Mouse (Mus musculus) CH12.LX (cell line): ENCODE measurements around the gene 1700016C15Rik. TPM values are rescaled to one million over a fixed set of nuclear protein-coding genes. Genes with fewer than 3 reads are reported as not detected.

Experiments
- DNase-seq: peaks from one replicate; pipeline ENCODE4 v3.0.0-alpha.2; 2013; ENCODE audit errors: extremely low read depth
- H3K27ac ChIP-seq: 2 replicates; pipeline ENCODE4 v1.5.1; 2012; ENCODE audit warnings: low read depth, mild to moderate bottlenecking, control low read depth, moderate library complexity; ENCODE audit not compliant: insufficient read depth
- H3K27me3 ChIP-seq: replicated peaks from 2 replicates; pipeline ENCODE3; 2012; ENCODE audit warnings: inconsistent platforms
- H3K36me3 ChIP-seq, 2 experiments: replicated peaks in 1 of 2; 2 replicates each; pipeline versions ENCODE3 to v1.6.1; 2012; ENCODE audit warnings: inconsistent platforms in 1 of 2, low read length in 1 of 2, mild to moderate bottlenecking in 1 of 2, mixed read lengths in 1 of 2, moderate library complexity in 1 of 2; ENCODE audit not compliant: control insufficient read depth in 1 of 2, insufficient read depth in 1 of 2
- H3K4me1 ChIP-seq, 2 experiments: 2 replicates each; pipeline ENCODE4 v1.6.1; 2012; ENCODE audit warnings: inconsistent platforms in 1 of 2, moderate library complexity in 1 of 2; ENCODE audit not compliant: insufficient read depth in 2 of 2, control insufficient read depth in 1 of 2
- H3K4me2 ChIP-seq: 2 replicates; pipeline ENCODE4 v1.6.1; 2012; ENCODE audit warnings: low read depth, mild to moderate bottlenecking, control low read depth; ENCODE audit not compliant: poor library complexity, insufficient read depth, severe bottlenecking
- H3K4me3 ChIP-seq, 3 experiments: fragments of 150-350 bp in 1 of 3; sonication (generic) in 1 of 3; replicated peaks in 1 of 3; 2 replicates each; pipeline versions ENCODE3 to v1.5.1; 2011 to 2012; ENCODE audit warnings: low read depth in 2 of 3, low read length in 2 of 3, mild to moderate bottlenecking in 2 of 3, moderate library complexity in 2 of 3, control low read depth in 1 of 3, improper control_type of control experiment in 1 of 3, inconsistent platforms in 1 of 3, mixed read lengths in 1 of 3; ENCODE audit not compliant: poor library complexity in 1 of 3
- H3K79me2 ChIP-seq: replicated peaks from 2 replicates; pipeline ENCODE4 v1.6.1; 2012; ENCODE audit warnings: mild to moderate bottlenecking, moderate library complexity; ENCODE audit not compliant: control insufficient read depth, poor library complexity, insufficient read depth, severe bottlenecking; ENCODE audit errors: extremely low read depth
- H3K9ac ChIP-seq: 2 replicates; pipeline ENCODE4 v1.6.1; 2012; ENCODE audit warnings: low read depth, mild to moderate bottlenecking, control low read depth, moderate library complexity; ENCODE audit not compliant: insufficient read depth
- H3K9me3 ChIP-seq: replicated peaks from 2 replicates; pipeline ENCODE3; 2012; ENCODE audit warnings: low read length, inconsistent platforms, mixed read lengths
- BHLHE40 ChIP-seq: IDR thresholded peaks from 2 replicates; pipeline ENCODE4 v1.6.1; 2011; ENCODE audit warnings: mild to moderate bottlenecking, low read depth, low read length, improper control_type of control experiment
- CHD1 ChIP-seq: IDR thresholded peaks from 2 replicates; pipeline ENCODE4 v1.6.1; 2012; ENCODE audit warnings: low read depth, low read length, improper control_type of control experiment, inconsistent platforms
- CHD2 ChIP-seq: IDR thresholded peaks from 2 replicates; pipeline ENCODE4 v1.6.1; 2011; ENCODE audit warnings: low read length, improper control_type of control experiment
- E2F4 ChIP-seq: IDR thresholded peaks from 2 replicates; pipeline ENCODE4 v1.6.1; 2011; ENCODE audit warnings: low read depth, low read length, improper control_type of control experiment; ENCODE audit not compliant: insufficient replicate concordance
- ELF1 ChIP-seq: IDR thresholded peaks from 2 replicates; pipeline ENCODE4 v1.6.1; 2014; ENCODE audit warnings: low read depth, mild to moderate bottlenecking, inconsistent platforms, low read length, improper control_type of control experiment
- IRF4 ChIP-seq: IDR thresholded peaks from 2 replicates; pipeline ENCODE4 v1.6.1; 2014; ENCODE audit warnings: low read depth, mild to moderate bottlenecking, inconsistent platforms, low read length, improper control_type of control experiment
- KAT2A ChIP-seq: IDR thresholded peaks from 2 replicates; pipeline ENCODE4 v1.6.1; 2012; ENCODE audit warnings: low read length, improper control_type of control experiment, inconsistent platforms; ENCODE audit not compliant: insufficient replicate concordance
- MAFK ChIP-seq: IDR thresholded peaks from 2 replicates; pipeline ENCODE4 v1.6.1; 2011; ENCODE audit warnings: low read length, improper control_type of control experiment; ENCODE audit not compliant: insufficient replicate concordance
- MYC ChIP-seq: IDR thresholded peaks from 2 replicates; pipeline ENCODE4 v1.6.1; 2011; ENCODE audit warnings: low read depth, mild to moderate bottlenecking, improper control_type of control experiment, low read length
- NRF1 ChIP-seq: IDR thresholded peaks from 2 replicates; pipeline ENCODE4 v1.6.1; 2014; ENCODE audit warnings: low read depth, mild to moderate bottlenecking, inconsistent platforms, low read length, improper control_type of control experiment, moderate library complexity
- POLR2AphosphoS2 ChIP-seq: IDR thresholded peaks from 2 replicates; pipeline ENCODE4 v1.6.1; 2011; ENCODE audit warnings: low read depth, low read length, improper control_type of control experiment
- RCOR1 ChIP-seq: conservative IDR thresholded peaks from 2 replicates; pipeline ENCODE4 v1.6.1; 2012; ENCODE audit warnings: low read depth, mild to moderate bottlenecking, inconsistent platforms, low read length, improper control_type of control experiment
- SMC3 ChIP-seq: IDR thresholded peaks from 2 replicates; pipeline ENCODE4 v1.6.1; 2011; ENCODE audit warnings: low read depth, low read length, improper control_type of control experiment
- UBTF ChIP-seq: IDR thresholded peaks from 2 replicates; pipeline ENCODE4 v1.6.1; 2012; ENCODE audit warnings: low read depth, mild to moderate bottlenecking, inconsistent platforms, low read length, improper control_type of control experiment, moderate library complexity
- ZMIZ1 ChIP-seq: IDR thresholded peaks from 2 replicates; pipeline ENCODE4 v1.6.1; 2012; ENCODE audit warnings: low read depth, mild to moderate bottlenecking, inconsistent platforms, low read length, improper control_type of control experiment
- dilution Hi-C: fragments of 300-500 bp; cut with MboI; formaldehyde crosslinking; loops from 2 replicates; pipeline ENCODE4 v1.14.3; 2020; ENCODE audit warnings: low sequenced_read_pairs; ENCODE audit not compliant: extremely low pct_unique_long_range_greater_than_20kb, extremely low pct_ligation_motif_present
- in situ Hi-C: fragments of 300-500 bp; cut with MboI; formaldehyde crosslinking; loops from 3 replicates; pipeline ENCODE4 v1.14.3; 2019; ENCODE audit warnings: low sequenced_read_pairs, low pct_ligation_motif_present, low pct_unique_long_range_greater_than_20kb, mixed read lengths
- polyA plus RNA-seq: library from polyadenylated mRNA; unstranded; fragments of >175 nt; gene quantifications from 2 replicates; pipeline ENCODE4 v1.2.1, GENCODE M21; 2012; ENCODE audit warnings: low read depth; ENCODE audit not compliant: insufficient read length
- total RNA-seq, 2 experiments: library from RNA; depleted of rRNA; stranded (reverse); fragments of 300-350 nt in 1 of 2; fragments of >200 nt in 1 of 2; gene quantifications; 2 replicates each; pipeline ENCODE4 v1.2.3; 2012 to 2014

Gene 1700016C15Rik
- total and polyA plus RNA-seq, 3 experiments: not detected

DNA sequence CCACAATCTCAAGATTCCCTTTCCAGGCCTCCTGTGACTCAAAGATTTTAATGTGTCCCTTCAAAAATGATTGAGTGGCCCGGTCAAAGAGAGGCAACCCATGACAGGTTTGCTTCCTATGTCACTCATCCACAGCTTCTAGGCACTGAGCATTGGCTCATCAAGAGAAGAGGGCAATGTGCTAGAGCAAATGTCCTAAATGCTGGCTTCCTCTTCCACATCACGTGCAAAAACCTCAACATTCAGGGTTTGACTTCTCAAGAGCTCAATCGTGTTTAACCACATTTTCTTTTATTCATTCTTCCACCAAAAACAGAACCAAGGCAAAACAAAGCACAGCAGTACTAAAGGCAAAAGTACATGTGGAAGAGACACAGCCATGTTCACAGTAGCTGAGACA lies 2.4 kb downstream of the 1700016C15Rik start:
- DNase-seq: no peak
- H3K79me2 ChIP-seq: no peaks in the 10 kb centered on the region
- no peak overlapping the region for H3K27ac ChIP-seq
- no peak overlapping the region for H3K9ac ChIP-seq
- H3K36me3 ChIP-seq: no peaks in the 10 kb centered on the region
- H3K9me3 ChIP-seq: no peaks in the 10 kb centered on the region
- in situ Hi-C loops (no loop called here), dilution Hi-C loops (no loop called here)
- H3K4me2 ChIP-seq: no peak overlapping the region
- TF ChIP-seq POLR2AphosphoS2: no peak
- no peak overlapping the region for H3K4me3 ChIP-seq
- H3K4me1 ChIP-seq: no peaks in the 10 kb centered on the region
- no peaks in the 10 kb centered on the region for H3K27me3 ChIP-seq

DNA sequence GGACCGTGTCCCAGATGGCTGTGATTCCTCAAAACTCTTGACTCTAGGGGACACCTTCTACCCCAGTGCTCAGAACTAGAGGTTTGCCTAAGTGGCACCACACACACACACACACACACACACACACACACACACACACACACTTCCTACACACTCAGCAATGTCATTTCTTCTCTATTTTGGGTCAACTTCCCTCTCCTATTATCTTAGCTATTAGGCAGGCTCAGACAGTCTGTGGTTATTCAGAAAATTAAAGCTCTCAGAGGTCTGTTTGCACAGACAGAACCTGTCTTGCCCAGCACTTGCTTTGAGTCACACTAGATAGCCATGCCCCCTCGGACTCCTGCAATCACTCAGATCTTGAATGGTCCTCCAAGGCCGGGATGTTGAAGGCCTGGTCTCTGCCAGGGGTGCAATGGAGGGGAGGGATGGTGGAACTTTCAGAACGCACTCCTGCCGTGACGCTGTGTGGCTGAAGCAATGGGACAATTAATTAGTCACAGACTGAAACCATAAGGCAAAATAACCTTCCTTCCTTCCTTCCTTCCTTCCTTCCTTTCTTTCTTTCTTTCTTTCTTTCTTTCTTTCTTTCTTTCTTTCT lies 8.0 kb downstream of the 1700016C15Rik start:
- no peaks in the 10 kb centered on the region for H3K27me3 ChIP-seq
- in situ Hi-C loops: no loop called here
- H3K36me3 ChIP-seq: no peaks in the 10 kb centered on the region
- dilution Hi-C loops: no loop called here
- no peaks in the 10 kb centered on the region for H3K79me2 ChIP-seq
- H3K9ac ChIP-seq: no peak overlapping the region
- no peak for DNase-seq
- no peak overlapping the region for H3K4me2 ChIP-seq
- H3K4me1 ChIP-seq: 0 out of 4 replicates have a peak, but pooled peaks cover 0 to 2% of the 10 kb centered on the region in 2 experiments
- no peaks in the 10 kb centered on the region for H3K9me3 ChIP-seq
- no peak for TF ChIP-seq RCOR1
- TF ChIP-seq ELF1: no peak
- TF ChIP-seq UBTF: no peak
- TF ChIP-seq MYC: no peak
- TF ChIP-seq KAT2A: no peak
- TF ChIP-seq E2F4: no peak
- no peak for TF ChIP-seq POLR2AphosphoS2
- no peak for TF ChIP-seq SMC3
- no peak for TF ChIP-seq MAFK
- TF ChIP-seq IRF4: no peak
- no peak for TF ChIP-seq BHLHE40
- no peak for TF ChIP-seq ZMIZ1
- TF ChIP-seq NRF1: no peak
- no peak for TF ChIP-seq CHD2
- no peak for TF ChIP-seq CHD1
- H3K4me3 ChIP-seq: no peak overlapping the region
- no peak overlapping the region for H3K27ac ChIP-seq
